Mouse (Mus musculus) colon, adult 2 months (tissue): Measurements from ENCODE around the gene Tnfrsf23. TPM values are rescaled to one million over a fixed set of nuclear protein-coding genes. Genes with fewer than 3 reads are reported as not detected.

ENCODE experiments used
- polyA plus RNA-seq: library from polyadenylated mRNA; depleted of rRNA; stranded (reverse); fragments of >200 nt; gene quantifications from 2 replicates; pipeline ENCODE4 v1.2.3, GENCODE M21; 2012; rRNA removed

Gene Tnfrsf23
- 3.5 and 3.7 TPM in 2 replicates for polyA plus RNA-seq

GRCm38 (mm10) chr7:143685359-143686067 is at the start of gene Tnfrsf23:
TSS of gene Tnfrsf23 (minus strand) at chr7:143685872.

GRCm38 (mm10) chr7:143649034-143649768 is 36.5 kb downstream of the Tnfrsf23 start, which contains the start of gene Tnfrsf22:
TSS of gene Tnfrsf22 (minus strand) at chr7:143649661.

GRCm38 (mm10) chr7:143628540-143628939 is 57.1 kb downstream of the Tnfrsf23 start, which contains the start of gene Tnfrsf26:
TSS of gene Tnfrsf26 (minus strand) at chr7:143628722.

Other genes starting within 250 kb of the Tnfrsf23 start
- gene Cdkn1c, start 224.8 kb downstream of the Tnfrsf23 start, polyA plus RNA-seq: 13.2 and 18.0 TPM in 2 replicates
- gene Slc22a18, start 212.1 kb downstream of the Tnfrsf23 start, polyA plus RNA-seq: 239 and 336 TPM in 2 replicates
- 7.0 and 7.4 TPM in 2 replicates for gene Phlda2, start 182.7 kb downstream of the Tnfrsf23 start, polyA plus RNA-seq
- 36.4 and 41.5 TPM in 2 replicates for gene Nap1l4, start 136.8 kb downstream of the Tnfrsf23 start, polyA plus RNA-seq
- 13.5 and 14.9 TPM in 2 replicates for gene Cars, start 85.8 kb downstream of the Tnfrsf23 start, polyA plus RNA-seq
- 0.14 and 0.21 TPM in 2 replicates for gene Tnfrsf26, start 57.1 kb downstream of the Tnfrsf23 start, polyA plus RNA-seq
- gene Tnfrsf22, start 36.2 kb downstream of the Tnfrsf23 start, polyA plus RNA-seq: 1.9 and 2.1 TPM in 2 replicates
- gene Osbpl5, start 71.1 kb upstream of the Tnfrsf23 start, polyA plus RNA-seq: 45.7 and 55.9 TPM in 2 replicates
- not detected in 2 replicates for gene Mrgprg, start 81.1 kb upstream of the Tnfrsf23 start, polyA plus RNA-seq
- 3.1 and 4.2 TPM in 2 replicates for gene Mrgpre, start 98.6 kb upstream of the Tnfrsf23 start, polyA plus RNA-seq
- gene Nadsyn1, start 137.0 kb upstream of the Tnfrsf23 start, polyA plus RNA-seq: 46.3 and 48.2 TPM in 2 replicates
- 228 and 352 TPM in 2 replicates for gene Dhcr7, start 137.3 kb upstream of the Tnfrsf23 start, polyA plus RNA-seq
- gene Gm498, start 181.0 kb upstream of the Tnfrsf23 start, polyA plus RNA-seq: not detected in 2 replicates